ENCODE assay signal across 8 mouse cellular contexts in the genomic region with DNA sequence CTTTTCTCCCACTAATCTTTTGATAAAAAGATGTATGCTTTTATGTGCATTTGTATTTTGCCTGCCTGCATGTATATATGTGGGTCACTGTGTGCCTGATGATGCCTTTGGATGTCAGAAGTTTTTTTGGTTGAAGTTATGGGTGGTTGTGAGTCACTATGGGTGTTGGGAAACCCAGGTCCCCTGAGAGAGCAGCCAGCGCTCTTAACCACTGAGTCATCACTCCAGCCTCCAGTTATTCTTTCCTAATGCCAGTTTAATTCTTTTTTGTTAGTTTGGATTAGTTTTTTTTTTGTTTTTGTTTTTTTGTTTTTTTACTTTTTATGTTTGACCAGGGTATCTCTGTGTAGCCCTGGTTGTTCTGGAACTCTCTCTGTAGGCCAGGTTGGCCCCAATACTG. TPM values are rescaled to one million over a fixed set of nuclear protein-coding genes. Genes with fewer than 3 reads are reported as not detected.
DNase-seq lines count a peak whose midpoint lies in the region; ATAC-seq lines count a peak whose summit lies in the region.

No protein-coding gene starts in this region.

- H3K36me3 ChIP-seq in neural tube, embryonic 15.5 days = no peaks in the 10 kb centered on the region

- peak; percentile 79 to 86 for DNase-seq in adrenal gland, adult (ENCODE audit: inconsistent age in 2 of 2, low spot score in 1 of 2)
- DNase-seq in adrenal gland, postnatal 4 days (ENCODE audit: low spot score in 2 of 2) = no peak
- DNase-seq in retina, embryonic 14.5 days (ENCODE audit: low spot score) = peak; percentile 30
- DNase-seq in retina, postnatal 1 day = no peak
- DNase-seq in heart, postnatal 4 days = peak; percentile 34
- no peak for DNase-seq in layer of hippocampus, adult 9-11 months
- DNase-seq in left cerebral cortex, postnatal 36 days (ENCODE audit: low spot score in 2 of 2) = no peak

- no peak for ATAC-seq in neural tube, embryonic 15.5 days (ENCODE audit: low FRiP score)

- intact Hi-C loops in left cerebral cortex, postnatal 36 days (cut with DNase I) = no loop called here

- no peak overlapping the region for H3K4me3 ChIP-seq in neural tube, embryonic 15.5 days (replicated peaks)

- no peaks in the 10 kb centered on the region for H3K27me3 ChIP-seq in neural tube, embryonic 15.5 days (replicated peaks)

- H3K4me2 ChIP-seq in neural tube, embryonic 15.5 days = no peak overlapping the region

- H3K4me1 ChIP-seq in neural tube, embryonic 15.5 days = peaks cover 12% of the 10 kb centered on the region

- H3K9me3 ChIP-seq in neural tube, embryonic 15.5 days (replicated peaks) = no peaks in the 10 kb centered on the region

- H3K27ac ChIP-seq in neural tube, embryonic 15.5 days (replicated peaks) = peak overlapping the region; percentile 85; the same call in 1 of the 2 replicates

- no peak overlapping the region for H3K9ac ChIP-seq in neural tube, embryonic 15.5 days (replicated peaks)

- WGBS in neural tube, embryonic 15.5 days = 81% methylated on average over 1 of the region's 1 CpGs

RNA-seq across cellular contexts. Expression of a gene that starts 5.5 kb away (rescaled TPM):
- 10 to 100 TPM; 23.2 to 27.0 TPM for total RNA-seq in adrenal gland, postnatal 4 days (2021)
- total RNA-seq in heart, postnatal 4 days (2021) = 1 to 10 TPM; 3.7 to 3.8 TPM
- polyA plus RNA-seq in neural tube, embryonic 15.5 days (2015; fragmentation: Nextera tagmentation; extraction: Ambion mirVana) = 6.4 and 8.9 TPM in 2 replicates
- 1 to 10 TPM; 2.5 to 4.2 TPM for total RNA-seq in left cerebral cortex, postnatal 36 days (2021)

RNA-seq across cellular contexts. Expression of a gene that starts 59.6 kb away (rescaled TPM):
- 1 to 10 TPM; 2.2 to 3.6 TPM for total RNA-seq in adrenal gland, postnatal 4 days (2021)
- total RNA-seq in heart, postnatal 4 days (2021) = under 1 TPM; 0.43 to 0.52 TPM
- 7.9 and 8.9 TPM in 2 replicates for polyA plus RNA-seq in neural tube, embryonic 15.5 days (2015; fragmentation: Nextera tagmentation; extraction: Ambion mirVana)
- total RNA-seq in left cerebral cortex, postnatal 36 days (2021) = 1 to 10 TPM; 2.0 to 2.3 TPM

Comparison
In these comparisons a context has a peak if more than half of its experiments do, and no peak if none do; other contexts are left out.
1. DNase-seq: peak in adrenal gland, adult (2 of 2), retina, embryonic 14.5 days (single experiment) and heart, postnatal 4 days (single experiment); none in adrenal gland, postnatal 4 days (0 of 2), retina, postnatal 1 day (single experiment), layer of hippocampus, adult 9-11 months (single experiment) and left cerebral cortex, postnatal 36 days (0 of 2).
2. RNA of a gene that starts 5.5 kb away (total RNA-seq): 23.2 to 27.0 TPM in adrenal gland, postnatal 4 days; 2.5 to 4.2 TPM in left cerebral cortex, postnatal 36 days and 3.7 to 3.8 TPM in heart, postnatal 4 days; every median in the first group is over 4 times any median in the second.